8 mouse cellular contexts compared by ENCODE assay signal in genomic region chrX:145504717-145505415, GRCm38 (mm10). TPM values are rescaled to one million over a fixed set of nuclear protein-coding genes. Genes with fewer than 3 reads are reported as not detected.
DNase-seq lines count a peak whose midpoint lies in the region; ATAC-seq and TF ChIP-seq lines count a peak whose summit lies in the region.

TSS of gene Amot (minus strand) at chrX:145505181.

- H3K9me3 ChIP-seq in embryonic facial prominence, embryonic 15.5 days (replicated peaks), result no peaks in the 10 kb centered on the region

- H3K27me3 ChIP-seq in embryonic facial prominence, embryonic 15.5 days, result no peaks in the 10 kb centered on the region

- peak within 1 kb of the TSS; percentile 57 for H3K4me2 ChIP-seq in embryonic facial prominence, embryonic 15.5 days (replicated peaks)

- 17% methylated on average over 34 of the region's 34 CpGs for WGBS in embryonic facial prominence, embryonic 15.5 days

- H3K9ac ChIP-seq in embryonic facial prominence, embryonic 15.5 days, result peak within 1 kb of the TSS; percentile 37; the same call in 1 of the 2 replicates

- peak; percentile 90 for ATAC-seq in embryonic facial prominence, embryonic 15.5 days (ENCODE audit: insufficient number of reproducible peaks, low FRiP score, low TSS enrichment, low read depth)

- DNase-seq in 3134 (ENCODE audit: extremely low read depth, insufficient read length, low spot score), result peak; percentile 93
- DNase-seq in heart, adult 8-10 months (ENCODE audit: low spot score), result peak; percentile 85
- peak; percentile 89 for DNase-seq in kidney, adult 9 months
- peak; percentile 92 for DNase-seq in liver
- DNase-seq in monocyte, adult 2 months (ENCODE audit: low read depth in 1 of 2, low spot score in 2 of 2), result peak; percentile 15 to 21
- peak; percentile 68 to 72 for DNase-seq in spleen, postnatal 36 days (ENCODE audit: low spot score in 2 of 2)

- peak within 1 kb of the TSS; percentile 28 for H3K4me3 ChIP-seq in bone marrow macrophage, adult 2 months (ENCODE audit: insufficient read depth, low read length)
- H3K4me3 ChIP-seq in embryonic facial prominence, embryonic 15.5 days (replicated peaks), result peak within 1 kb of the TSS; percentile 54

- no peak for TF ChIP-seq POLR2A in bone marrow macrophage, adult 2 months (IDR thresholded peaks at IDR 0.05; ENCODE audit: borderline replicate concordance, low read depth, low read length)

- H3K27ac ChIP-seq in bone marrow macrophage, adult 2 months (ENCODE audit: insufficient read depth, low read depth, low read length), result no peak within 1 kb of the TSS
- peak within 1 kb of the TSS; percentile 80 for H3K27ac ChIP-seq in embryonic facial prominence, embryonic 15.5 days (replicated peaks)

- no peaks in the 10 kb centered on the region for H3K4me1 ChIP-seq in bone marrow macrophage, adult 2 months (ENCODE audit: control insufficient read depth, insufficient read depth, low read length)
- H3K4me1 ChIP-seq in embryonic facial prominence, embryonic 15.5 days, result no peaks in the 10 kb centered on the region

- TF ChIP-seq CTCF in bone marrow macrophage, adult 2 months (IDR thresholded peaks at IDR 0.05; ENCODE audit: low read depth, low read length), result no peak

- no peaks in the 10 kb centered on the region for H3K36me3 ChIP-seq in embryonic facial prominence, embryonic 15.5 days

RNA-seq across cellular contexts. Expression of gene Amot, which starts in this region (rescaled TPM):
- polyA plus RNA-seq in bone marrow macrophage, adult 2 months (2012; ENCODE audit: insufficient read depth, insufficient read length, missing spikeins), result 0.92 and 2.3 TPM in 2 replicates
- polyA plus RNA-seq in embryonic facial prominence, embryonic 15.5 days (2015; fragmentation: Nextera tagmentation; extraction: Ambion mirVana), result 15.3 and 19.6 TPM in 2 replicates
- total RNA-seq in heart, adult 8-10 months (2022), result 10 to 100 TPM in 2 of 4 experiments, 1 to 10 TPM in 2; 6.2 to 17.6 (median 11.0) TPM

Comparison
In these comparisons a context has a peak if more than half of its experiments do, and no peak if none do; other contexts are left out.
1. DNase-seq: peak in every context shown above with its lines; median percentile 93 in 3134; 92 in liver; 89 in kidney, adult 9 months; 85 in heart, adult 8-10 months; 70 in spleen, postnatal 36 days; 18 in monocyte, adult 2 months.